Comparison of ENCODE assay signal across 16 mouse cellular contexts in the genomic region with DNA sequence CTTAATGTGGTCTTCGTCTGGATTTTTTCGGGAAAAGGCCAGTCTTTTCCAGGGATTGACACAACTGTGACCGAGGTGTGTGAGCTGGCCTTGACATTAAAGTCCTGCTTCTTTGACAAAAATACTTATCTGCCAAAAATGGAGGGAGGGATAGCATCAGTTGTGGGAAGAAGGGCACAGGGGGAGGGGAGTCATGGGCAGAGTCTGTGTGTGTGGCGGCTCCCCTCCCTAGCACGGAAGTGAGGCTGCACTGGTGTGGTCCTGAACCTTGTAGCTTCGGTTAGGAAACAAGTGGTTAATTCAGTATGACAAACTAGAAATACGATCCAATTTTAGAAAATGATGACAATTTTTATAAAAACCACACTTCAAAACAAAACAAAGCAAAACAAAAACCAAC.
"Had no signal": no experiment of that assay in that cellular context is flagged by ENCODE, and none has a peak within 500 bp of the region (broad histone marks: within the 10 kb centered on the region; RNA-seq: fewer than 3 reads in every experiment).

No protein-coding gene starts in this region.

- H3K27me3 ChIP-seq: liver, embryonic 13.5 days; neural tube, embryonic 12.5 days; stomach, embryonic 15.5 days had no signal

- H3K4me2 ChIP-seq: liver, embryonic 13.5 days; midbrain, embryonic 11.5 days; neural tube, embryonic 12.5 days; stomach, embryonic 15.5 days had no signal

- H3K9ac ChIP-seq: liver, embryonic 13.5 days; neural tube, embryonic 12.5 days; stomach, embryonic 15.5 days had no signal

- DNase-seq: kidney, adult 18-20 months; kidney, adult 9 months; kidney, postnatal 25 days; layer of hippocampus, adult 9-11 months; liver, embryonic 13.5 days; lung, postnatal 36 days; midbrain, embryonic 14.5 days; retina, postnatal 1 day; right cerebral cortex, postnatal 25 days; spleen, adult 18-20 months; thymus, postnatal 25 days had no signal

- H3K36me3 ChIP-seq: liver, embryonic 13.5 days; neural tube, embryonic 12.5 days; stomach, embryonic 15.5 days had no signal

- H3K4me3 ChIP-seq: layer of hippocampus, adult 2 months; liver, embryonic 13.5 days; neural tube, embryonic 12.5 days; stomach, embryonic 15.5 days had no signal

- H3K9me3 ChIP-seq: liver, embryonic 13.5 days; neural tube, embryonic 12.5 days; stomach, embryonic 15.5 days had no signal

- H3K27ac ChIP-seq: kidney, postnatal 0 days; layer of hippocampus, adult 2 months; liver, embryonic 13.5 days; neural tube, embryonic 12.5 days had no signal
